Mouse (Mus musculus) megakaryocyte-erythroid progenitor cell, adult 5-6 weeks (primary cell): ENCODE measurements around the gene Rfk. TPM values are rescaled to one million over a fixed set of nuclear protein-coding genes. Genes with fewer than 3 reads are reported as not detected.
A peak's percentile ranks its signal among the peaks of the same experiment; 100 is the strongest.

Experiments used
- ATAC-seq: replicated peaks from 2 replicates; pipeline ENCODE4 v1.8.0; 2016; ENCODE audit warnings: mild to moderate bottlenecking, inconsistent platforms; ENCODE audit not compliant: severe bottlenecking, poor library complexity, low FRiP score, low TSS enrichment
- total RNA-seq, 2 experiments: library from RNA; stranded (forward) in 1 of 2; stranded (reverse) in 1 of 2; fragments of 200-1000, 215-1000 nt in 1 of 2; fragments of >200 nt in 1 of 2; fragmentation: Nextera tagmentation in 1 of 2; gene quantifications; 2 replicates each; pipeline ENCODE4 v1.2.3; 2014 to 2017

Rfk gene
- total RNA-seq, 2 experiments from 2014 or later: 49.4 to 62.6 TPM

GRCm38 (mm10) chr19:17380549-17380948, 13.3 kb upstream of the Rfk start:
- no peak for ATAC-seq

- ATAC-seq: no peak
These were observed 10.9 kb upstream of the Rfk start for GRCm38 (mm10) chr19:17382807-17383397.

- ATAC-seq: peak; percentile 95
These were observed 8.8 kb upstream of the Rfk start for GRCm38 (mm10) chr19:17385022-17385421.

- ATAC-seq: no peak
These were observed 8.4 kb upstream of the Rfk start for GRCm38 (mm10) chr19:17385426-17385825.

GRCm38 (mm10) chr19:17386424-17386823, 7.4 kb upstream of the Rfk start:
- ATAC-seq: no peak

GRCm38 (mm10) chr19:17388404-17388803, 5.4 kb upstream of the Rfk start:
- peak; percentile 50; the same call in 1 of the 2 replicates for ATAC-seq

GRCm38 (mm10) chr19:17392866-17393265, 977 bp upstream of the Rfk start:
- ATAC-seq: no peak

- ATAC-seq: no peak
These were observed 3.0 kb downstream of the Rfk start for GRCm38 (mm10) chr19:17396802-17397201.

- no peak for ATAC-seq
These were observed 4.1 kb downstream of the Rfk start for GRCm38 (mm10) chr19:17397922-17398321.

GRCm38 (mm10) chr19:17399965-17400364, 6.1 kb downstream of the Rfk start:
- ATAC-seq: no peak

GRCm38 (mm10) chr19:17400571-17400970, 6.7 kb downstream of the Rfk start:
- no peak for ATAC-seq

GRCm38 (mm10) chr19:17403175-17403574, 9.3 kb downstream of the Rfk start:
- ATAC-seq: no peak

GRCm38 (mm10) chr19:17406823-17407222, 13.0 kb downstream of the Rfk start:
- no peak for ATAC-seq

GRCm38 (mm10) chr19:17408591-17408990, 14.7 kb downstream of the Rfk start:
- no peak for ATAC-seq

- ATAC-seq: no peak
These were observed 15.5 kb downstream of the Rfk start for GRCm38 (mm10) chr19:17409351-17409750.

GRCm38 (mm10) chr19:17410465-17411065, 16.7 kb downstream of the Rfk start:
- ATAC-seq: no peak

GRCm38 (mm10) chr19:17412915-17413459, 19.1 kb downstream of the Rfk start:
- ATAC-seq: no peak

GRCm38 (mm10) chr19:17417855-17418254, 24.0 kb downstream of the Rfk start:
- ATAC-seq: no peak

GRCm38 (mm10) chr19:17423306-17423705, 29.5 kb downstream of the Rfk start:
- no peak for ATAC-seq

GRCm38 (mm10) chr19:17427824-17428560, 34.1 kb downstream of the Rfk start:
- no peak for ATAC-seq

- no peak for ATAC-seq
These were observed 34.7 kb downstream of the Rfk start for GRCm38 (mm10) chr19:17428561-17428914.
